Mouse (Mus musculus) midbrain, embryonic 10.5 days (tissue): ENCODE measurements around the gene Adcy9. TPM values are rescaled to one million over a fixed set of nuclear protein-coding genes. Genes with fewer than 3 reads are reported as not detected.

Experiments used
- DNase-seq: peaks from one replicate; pipeline ENCODE4 v3.0.0-alpha.2; 2017; ENCODE audit warnings: low spot score
- H3K27ac ChIP-seq: fragments of 300-500 bp; sonication (generic); replicated peaks from 2 replicates; pipeline ENCODE4 v1.5.1; 2016; ENCODE audit warnings: mild to moderate bottlenecking
- H3K27me3 ChIP-seq: fragments of 300-500 bp; sonication (generic); 2 replicates; pipeline ENCODE4 v1.6.1; 2016; ENCODE audit warnings: low read depth, mild to moderate bottlenecking; ENCODE audit not compliant: poor library complexity, severe bottlenecking
- H3K36me3 ChIP-seq: fragments of 300-500 bp; sonication (generic); 2 replicates; pipeline ENCODE4 v1.6.1; 2016; ENCODE audit warnings: mild to moderate bottlenecking, moderate library complexity
- H3K4me1 ChIP-seq: fragments of 300-500 bp; sonication (generic); 2 replicates; pipeline ENCODE4 v1.6.1; 2016
- H3K4me3 ChIP-seq: fragments of 300-500 bp; sonication (generic); 2 replicates; pipeline ENCODE4 v1.5.1; 2016; ENCODE audit warnings: mild to moderate bottlenecking, moderate library complexity
- H3K9me3 ChIP-seq: fragments of 300-500 bp; sonication (generic); replicated peaks from 2 replicates; pipeline ENCODE4 v1.6.1; 2016; ENCODE audit warnings: mild to moderate bottlenecking
- WGBS: fragments of 180-500 bp; shearing (Covaris S2); methylation state at CpG from one replicate; pipeline ENCODE4 v1.1.7; 2016; 5-methylcytosine and 5-hydroxymethylcytosine counted together
- polyA plus RNA-seq: library from polyadenylated mRNA; unstranded; fragments of >200 nt; fragmentation: Nextera tagmentation; extraction: Ambion mirVana; gene quantifications from 2 replicates; pipeline ENCODE4 v1.2.1, GENCODE M21; 2016

Gene Adcy9
- polyA plus RNA-seq, 1 experiment from 2014 or later: 0.56 TPM

GRCm38 (mm10) chr16:4414881-4415585 is 5.3 kb downstream of the Adcy9 start:
- H3K27ac ChIP-seq: no peak overlapping the region
- 85% methylated on average over 8 of the region's 8 CpGs for WGBS
- no peaks in the 10 kb centered on the region for H3K9me3 ChIP-seq
- peaks cover 16% of the 10 kb centered on the region for H3K4me1 ChIP-seq
- peaks cover 43% of the 10 kb centered on the region for H3K27me3 ChIP-seq
- no peaks in the 10 kb centered on the region for H3K36me3 ChIP-seq
- H3K4me3 ChIP-seq: no peak overlapping the region
- DNase-seq: no peak

- no peak overlapping the region for H3K4me3 ChIP-seq
- H3K27me3 ChIP-seq: peaks cover 35% of the 10 kb centered on the region
- H3K36me3 ChIP-seq: no peaks in the 10 kb centered on the region
- 77% methylated on average over 9 of the region's 9 CpGs for WGBS
- no peak for DNase-seq
- H3K9me3 ChIP-seq: no peaks in the 10 kb centered on the region
- H3K4me1 ChIP-seq: peaks cover 11% of the 10 kb centered on the region
- no peak overlapping the region for H3K27ac ChIP-seq
Measured at GRCm38 (mm10) chr16:4413988-4414880, 6.1 kb downstream of the Adcy9 start.

- H3K36me3 ChIP-seq: no peaks in the 10 kb centered on the region
- no peak overlapping the region for H3K4me3 ChIP-seq
- 48% methylated on average over 14 of the region's 14 CpGs for WGBS
- DNase-seq: no peak
- no peaks in the 10 kb centered on the region for H3K9me3 ChIP-seq
- no peak overlapping the region for H3K27ac ChIP-seq
- H3K27me3 ChIP-seq: peaks cover 26% of the 10 kb centered on the region
- peaks cover 3% of the 10 kb centered on the region; the same call in 1 of the 2 replicates for H3K4me1 ChIP-seq
Measured at GRCm38 (mm10) chr16:4413301-4413700, 7.0 kb downstream of the Adcy9 start.

- H3K4me1 ChIP-seq: peaks cover 3% of the 10 kb centered on the region; the same call in 1 of the 2 replicates
- H3K9me3 ChIP-seq: no peaks in the 10 kb centered on the region
- H3K4me3 ChIP-seq: no peak overlapping the region
- 91% methylated on average over 4 of the region's 4 CpGs for WGBS
- no peak for DNase-seq
- H3K36me3 ChIP-seq: no peaks in the 10 kb centered on the region
- H3K27ac ChIP-seq: no peak overlapping the region
- H3K27me3 ChIP-seq: peaks cover 16% of the 10 kb centered on the region
Measured at GRCm38 (mm10) chr16:4412298-4412697, 8.0 kb downstream of the Adcy9 start.

GRCm38 (mm10) chr16:4411296-4411695 is 9.0 kb downstream of the Adcy9 start:
- H3K9me3 ChIP-seq: no peaks in the 10 kb centered on the region
- no peaks in the 10 kb centered on the region for H3K36me3 ChIP-seq
- WGBS: 73% methylated on average over 2 of the region's 2 CpGs
- H3K27me3 ChIP-seq: peaks cover 9% of the 10 kb centered on the region; the same call in 1 of the 2 replicates
- peaks cover 3% of the 10 kb centered on the region; the same call in 1 of the 2 replicates for H3K4me1 ChIP-seq
- H3K27ac ChIP-seq: no peak overlapping the region
- H3K4me3 ChIP-seq: no peak overlapping the region
- DNase-seq: no peak

- H3K4me1 ChIP-seq: no peaks in the 10 kb centered on the region
- WGBS: 78% methylated on average over 2 of the region's 2 CpGs
- no peaks in the 10 kb centered on the region for H3K36me3 ChIP-seq
- H3K9me3 ChIP-seq: no peaks in the 10 kb centered on the region
- no peak overlapping the region for H3K27ac ChIP-seq
- no peak overlapping the region for H3K4me3 ChIP-seq
- no peak for DNase-seq
- no peaks in the 10 kb centered on the region for H3K27me3 ChIP-seq
Measured at GRCm38 (mm10) chr16:4407536-4407935, 12.8 kb downstream of the Adcy9 start.

- no peak for DNase-seq
- no peaks in the 10 kb centered on the region for H3K4me1 ChIP-seq
- H3K36me3 ChIP-seq: no peaks in the 10 kb centered on the region
- H3K4me3 ChIP-seq: no peak overlapping the region
- H3K9me3 ChIP-seq: no peaks in the 10 kb centered on the region
- no peaks in the 10 kb centered on the region for H3K27me3 ChIP-seq
- WGBS: 75% methylated on average over 4 of the region's 4 CpGs
- no peak overlapping the region for H3K27ac ChIP-seq
Measured at GRCm38 (mm10) chr16:4406706-4407105, 13.6 kb downstream of the Adcy9 start.

GRCm38 (mm10) chr16:4406047-4406586 is 14.2 kb downstream of the Adcy9 start:
- no peaks in the 10 kb centered on the region for H3K9me3 ChIP-seq
- H3K4me1 ChIP-seq: no peaks in the 10 kb centered on the region
- H3K27me3 ChIP-seq: no peaks in the 10 kb centered on the region
- no peaks in the 10 kb centered on the region for H3K36me3 ChIP-seq
- 87% methylated on average over 6 of the region's 6 CpGs for WGBS
- no peak overlapping the region for H3K4me3 ChIP-seq
- H3K27ac ChIP-seq: no peak overlapping the region
- DNase-seq: no peak

- no peaks in the 10 kb centered on the region for H3K9me3 ChIP-seq
- WGBS: 72% methylated on average over 8 of the region's 8 CpGs
- H3K4me1 ChIP-seq: no peaks in the 10 kb centered on the region
- no peak overlapping the region for H3K4me3 ChIP-seq
- H3K27ac ChIP-seq: no peak overlapping the region
- no peak for DNase-seq
- H3K36me3 ChIP-seq: no peaks in the 10 kb centered on the region
- no peaks in the 10 kb centered on the region for H3K27me3 ChIP-seq
Measured at GRCm38 (mm10) chr16:4404933-4405761, 15.2 kb downstream of the Adcy9 start.

- no peaks in the 10 kb centered on the region for H3K27me3 ChIP-seq
- 45% methylated on average over 1 of the region's 1 CpGs for WGBS
- no peak overlapping the region for H3K27ac ChIP-seq
- no peaks in the 10 kb centered on the region for H3K4me1 ChIP-seq
- no peak for DNase-seq
- H3K4me3 ChIP-seq: no peak overlapping the region
- H3K9me3 ChIP-seq: no peaks in the 10 kb centered on the region
- H3K36me3 ChIP-seq: no peaks in the 10 kb centered on the region
Measured at GRCm38 (mm10) chr16:4401109-4401508, 19.2 kb downstream of the Adcy9 start.

GRCm38 (mm10) chr16:4399471-4400223 is 20.7 kb downstream of the Adcy9 start:
- no peak overlapping the region for H3K4me3 ChIP-seq
- DNase-seq: no peak
- no peaks in the 10 kb centered on the region for H3K9me3 ChIP-seq
- no peaks in the 10 kb centered on the region for H3K36me3 ChIP-seq
- no peak overlapping the region for H3K27ac ChIP-seq
- no peaks in the 10 kb centered on the region for H3K4me1 ChIP-seq
- H3K27me3 ChIP-seq: no peaks in the 10 kb centered on the region
- WGBS: 86% methylated on average over 5 of the region's 5 CpGs

GRCm38 (mm10) chr16:4398782-4399181 is 21.5 kb downstream of the Adcy9 start:
- Histone ChIP-seq H3K9me3 (no peaks in the 10 kb centered on the region), H3K27me3 (no peaks in the 10 kb centered on the region), H3K4me3 (no peak overlapping the region), H3K27ac (no peak overlapping the region), H3K36me3 (no peaks in the 10 kb centered on the region), H3K4me1 (no peaks in the 10 kb centered on the region)
- WGBS: 88% methylated on average over 2 of the region's 2 CpGs
- no peak for DNase-seq
